Mouse (Mus musculus): ENCODE measurements around the gene Nxn.
"Not testable (repeated sequence)": the region's sequence is repeated elsewhere in the genome, so short reads cannot be mapped to it uniquely, and the experiment has no call there.

Gene Nxn

GRCm38 (mm10) chr11:76216681-76217389 is 182.1 kb downstream of the Nxn start:
- in situ Hi-C loops (cut with MboI, MseI) = no loop called here

GRCm38 (mm10) chr11:76216049-76216540 is 182.8 kb downstream of the Nxn start:
- in situ Hi-C loops (cut with MboI, MseI) = no loop called here

GRCm38 (mm10) chr11:76215011-76215410 is 183.9 kb downstream of the Nxn start:
- in situ Hi-C loops (cut with MboI, MseI) = no loop called here

GRCm38 (mm10) chr11:76213841-76214240 is 185.1 kb downstream of the Nxn start:
- in situ Hi-C loops (cut with MboI, MseI) = no loop called here

GRCm38 (mm10) chr11:76211595-76211994 is 187.3 kb downstream of the Nxn start:
- in situ Hi-C loops (cut with MboI, MseI) = not testable (repeated sequence)

- in situ Hi-C loops (cut with MboI, MseI) = no loop called here
Observed at GRCm38 (mm10) chr11:76210228-76210985, 188.5 kb downstream of the Nxn start.

Measured in T-helper 2 cell (primary cell).